Mouse (Mus musculus) neural tube, embryonic 10.5 days (tissue): ENCODE data around the gene Kcnab1.

ENCODE experiments used
- DNase-seq: peaks from one replicate; pipeline ENCODE4 v3.0.0-alpha.2; 2017; ENCODE audit warnings: low spot score; ENCODE audit errors: extremely low spot score

The Kcnab1 gene

DNA sequence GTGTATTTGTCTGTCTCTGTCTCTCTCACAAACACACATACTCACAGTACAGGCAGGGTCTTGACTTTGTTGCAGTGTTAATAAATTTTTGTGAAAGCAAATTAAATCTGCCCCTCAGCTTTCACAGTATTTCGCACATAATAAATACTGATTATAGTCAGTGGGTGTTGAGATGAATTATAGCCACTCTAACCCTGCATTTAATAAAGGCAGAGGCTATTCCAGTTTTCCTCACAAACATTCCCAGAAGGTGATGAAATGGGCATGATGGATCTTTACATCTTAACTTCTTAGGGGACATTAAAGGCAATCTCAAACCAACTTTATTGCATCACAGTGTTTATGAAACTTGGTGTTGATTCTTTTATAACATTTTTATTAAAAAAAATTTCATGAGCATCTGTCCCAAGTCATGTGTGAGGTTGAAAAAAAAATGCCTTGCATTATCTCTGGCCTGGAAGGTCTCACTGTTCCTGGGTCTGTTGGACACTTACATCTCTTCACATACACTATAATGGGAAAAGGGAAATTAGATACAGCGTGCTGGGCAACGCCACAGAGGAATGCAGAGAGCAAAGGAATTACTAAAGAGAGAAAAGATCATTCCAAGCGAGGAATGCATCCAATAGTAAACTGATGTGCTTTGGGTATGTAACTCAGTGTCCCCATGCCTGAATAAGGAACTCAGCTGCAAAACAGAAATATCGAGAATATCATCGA, 95.3 kb downstream of the Kcnab1 start:
- DNase-seq: no peak

DNA sequence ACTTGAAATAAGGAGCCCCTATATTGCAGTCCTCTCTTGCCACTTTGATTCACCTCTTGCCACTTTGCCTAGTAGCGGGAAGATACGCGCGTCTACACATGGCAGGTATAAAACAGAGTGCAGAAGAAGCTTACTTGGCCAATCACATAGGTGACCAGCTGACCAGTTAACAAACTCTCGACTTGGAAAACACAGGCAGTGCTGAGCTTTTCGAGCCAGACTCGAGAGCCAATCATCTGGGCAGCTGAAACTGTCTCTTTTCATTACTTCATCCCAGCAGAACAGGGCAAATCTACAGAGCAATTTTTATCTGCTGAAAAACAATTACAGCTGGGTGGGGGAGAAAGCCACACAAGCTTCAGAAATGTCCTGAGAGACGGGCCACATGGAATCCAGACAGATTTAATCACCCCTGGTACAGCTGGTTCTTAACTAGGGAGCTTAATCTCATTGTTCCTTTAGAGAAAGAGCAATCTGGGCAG, 96.4 kb downstream of the Kcnab1 start:
- no peak for DNase-seq

DNA sequence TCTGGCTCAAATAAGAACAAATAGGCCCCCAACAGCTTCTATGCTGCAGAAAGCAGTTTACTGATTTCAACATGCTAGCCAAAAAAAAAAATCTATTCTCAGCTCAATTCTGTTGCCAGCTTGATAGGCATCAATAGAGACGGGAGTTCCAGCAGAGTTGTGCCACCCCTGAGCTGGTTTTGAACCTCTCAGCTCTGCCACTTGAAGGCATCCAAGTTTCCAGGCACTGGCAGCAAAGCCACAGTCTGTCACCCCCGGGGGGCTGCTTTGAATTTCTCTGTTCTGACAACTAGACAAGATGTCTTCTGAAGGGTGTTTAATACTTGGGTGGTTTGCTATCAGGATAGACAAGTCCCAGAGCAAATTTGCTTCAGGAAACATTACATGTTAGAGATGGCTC, 104.5 kb downstream of the Kcnab1 start:
- DNase-seq: no peak

DNA sequence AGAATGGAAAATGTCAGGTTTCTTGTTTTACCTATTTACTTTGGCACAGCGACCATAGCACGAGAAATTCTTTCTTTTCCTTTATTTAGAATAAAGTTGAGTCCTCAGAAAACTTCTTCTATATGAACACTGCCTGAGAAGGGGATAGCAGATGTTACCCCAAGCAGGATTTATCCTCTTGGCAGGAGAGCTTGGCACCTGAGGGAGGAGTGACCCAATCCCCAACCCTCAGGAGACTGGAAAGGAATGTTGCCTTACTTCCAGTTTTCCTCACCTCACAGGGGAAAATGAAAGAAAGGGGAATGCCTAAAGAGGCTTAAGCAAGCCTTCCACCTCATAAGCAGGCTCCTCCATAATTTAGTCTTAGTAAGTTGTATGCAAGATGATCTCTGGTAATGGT, 105.5 kb downstream of the Kcnab1 start:
- no peak for DNase-seq

DNA sequence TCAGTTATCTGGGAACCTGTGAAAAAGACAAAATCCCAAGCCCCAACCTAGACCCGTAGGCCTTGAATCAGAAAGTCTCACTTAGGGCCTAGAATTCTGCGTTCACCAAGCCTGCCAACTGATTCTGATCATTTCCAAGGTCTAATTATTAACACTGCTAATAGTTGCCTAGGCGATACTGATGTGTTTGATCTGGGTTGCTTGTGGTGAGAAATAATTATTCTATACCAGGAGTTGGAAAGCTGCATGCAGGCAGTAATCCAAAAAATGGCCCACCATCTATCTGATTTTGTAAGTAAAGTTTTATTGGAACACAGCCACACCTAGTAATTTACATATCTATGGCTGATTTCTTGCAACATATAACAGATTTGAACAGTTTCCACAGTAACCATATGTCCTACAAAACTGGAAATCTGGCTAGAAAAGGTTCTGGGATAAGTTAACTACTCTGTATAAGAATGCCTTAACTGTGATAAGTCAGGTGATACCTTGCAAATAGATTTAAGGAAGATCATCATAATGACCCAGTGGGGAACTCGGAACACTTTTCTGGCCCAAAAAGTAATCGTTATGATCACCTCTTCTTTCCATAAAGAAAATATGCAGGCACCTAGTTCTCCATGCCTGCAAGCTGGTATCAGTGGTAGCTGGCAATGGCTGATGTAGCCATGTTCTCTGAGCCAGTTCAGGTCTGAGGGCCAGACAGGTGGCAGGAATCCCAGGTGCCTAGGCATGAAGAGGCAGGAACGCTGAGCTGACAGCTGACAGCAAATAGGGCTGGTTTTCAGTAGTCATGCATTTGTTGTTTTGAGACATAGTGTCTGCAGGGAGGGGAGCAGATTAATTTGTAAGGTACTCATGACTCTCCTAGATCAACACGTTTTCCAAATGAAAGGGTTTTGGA, 108.7 kb downstream of the Kcnab1 start:
- no peak for DNase-seq

DNA sequence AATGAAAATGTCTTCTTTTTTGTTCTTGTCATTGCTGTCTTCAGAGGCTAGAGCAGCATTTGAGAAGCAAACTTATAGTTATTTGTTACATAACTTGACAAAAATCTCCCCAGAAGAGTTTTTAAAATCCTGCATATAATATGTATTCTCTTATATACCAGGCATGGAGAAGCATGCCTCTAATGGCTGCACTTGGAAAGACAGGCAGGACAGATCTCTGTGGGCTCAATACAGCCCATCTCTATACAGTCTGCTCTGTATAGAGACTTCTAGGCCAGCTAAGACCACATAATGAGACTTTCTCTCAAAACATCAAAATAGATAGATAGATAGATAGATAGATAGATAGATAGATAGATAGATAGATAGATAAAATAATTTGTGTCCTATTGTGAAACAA, 111.1 kb downstream of the Kcnab1 start:
- DNase-seq: no peak

DNA sequence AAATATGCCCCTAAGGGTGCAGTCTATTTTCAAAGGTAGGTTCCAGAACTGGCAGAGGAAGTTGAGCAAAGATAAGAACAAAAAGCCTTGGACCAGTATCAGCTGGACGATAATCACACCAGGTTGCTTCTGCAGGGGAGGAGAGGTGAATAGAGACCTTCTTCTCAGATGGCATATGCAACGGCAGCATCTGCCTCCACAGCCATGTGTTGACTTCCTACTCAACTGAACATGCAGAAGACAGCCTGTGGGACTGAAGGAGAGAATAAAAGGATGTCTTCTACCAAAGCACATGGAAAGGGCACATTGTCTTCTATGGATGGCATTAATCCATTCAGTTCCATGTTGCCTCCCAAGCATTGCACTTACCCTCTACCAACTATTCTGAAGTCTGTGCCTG, 114.5 kb downstream of the Kcnab1 start:
- no peak for DNase-seq

DNA sequence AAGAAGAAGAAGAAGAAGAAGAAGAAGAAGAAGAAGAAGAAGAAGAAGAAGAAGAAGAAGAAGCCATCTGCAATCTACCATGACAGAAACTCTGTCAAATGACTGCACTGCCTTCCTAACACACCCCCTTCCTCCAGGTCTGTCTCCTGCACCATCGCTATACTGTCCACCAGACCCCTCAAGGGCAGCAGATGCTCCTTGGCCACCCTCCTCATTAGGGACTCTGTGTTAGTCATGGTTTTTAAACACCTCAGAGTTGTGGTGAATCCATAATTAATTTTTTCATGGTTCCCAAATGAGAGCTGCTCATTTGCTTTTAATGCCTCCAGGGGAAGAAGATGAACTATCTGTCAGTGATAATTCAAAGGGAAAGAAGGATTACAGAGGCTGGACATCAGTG, 121.8 kb downstream of the Kcnab1 start:
- DNase-seq: no peak

DNA sequence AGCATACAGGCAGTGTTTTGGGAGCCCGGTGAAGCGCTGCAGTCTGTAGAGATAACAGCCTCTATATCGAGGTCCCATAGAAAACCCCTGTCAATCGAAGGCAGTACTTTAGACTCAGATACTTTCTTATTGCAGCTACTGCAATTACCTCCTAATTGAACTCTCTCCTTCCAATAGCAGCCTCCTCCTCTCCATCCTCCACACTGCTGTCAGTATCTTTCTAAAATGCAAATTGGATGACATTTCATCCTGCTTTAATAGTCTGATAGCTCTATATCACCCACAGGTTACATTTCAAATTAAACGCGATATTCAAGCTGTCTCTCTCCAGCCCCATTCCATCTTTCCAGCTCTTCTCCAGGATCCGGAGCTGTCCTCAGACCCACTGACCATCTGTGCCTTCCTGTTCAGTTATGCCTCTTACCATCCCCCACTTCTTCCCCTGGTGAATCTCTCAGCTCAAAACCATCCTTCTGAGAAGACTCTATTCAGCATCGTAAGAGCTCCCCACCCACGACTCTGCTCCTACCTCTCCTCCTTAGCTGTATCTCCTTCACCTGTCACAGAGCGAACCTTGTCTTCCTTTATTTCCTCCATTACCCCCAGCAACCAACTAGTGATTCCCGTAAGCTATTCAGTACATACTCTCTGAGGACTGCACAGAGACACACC, 122.4 kb downstream of the Kcnab1 start:
- no peak for DNase-seq

DNA sequence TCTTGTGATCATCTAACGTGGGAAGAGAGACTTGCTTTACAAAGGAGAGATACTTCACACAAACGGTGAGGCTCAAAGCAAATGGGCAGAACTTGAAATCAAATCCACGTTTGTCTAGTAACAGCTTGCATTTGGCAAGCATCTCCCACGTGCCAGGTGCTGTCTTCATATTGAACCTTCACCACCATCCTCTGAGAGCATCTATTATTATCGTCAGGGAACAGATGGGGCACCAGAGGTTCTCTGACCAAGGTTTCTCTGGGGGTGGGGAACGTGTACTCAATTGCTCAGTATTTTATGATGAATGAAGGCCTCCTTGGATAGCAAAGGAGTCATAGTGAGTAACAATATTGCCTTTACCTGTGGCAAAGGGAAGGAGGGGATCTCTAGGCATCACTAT, 139.8 kb downstream of the Kcnab1 start:
- no peak for DNase-seq

DNA sequence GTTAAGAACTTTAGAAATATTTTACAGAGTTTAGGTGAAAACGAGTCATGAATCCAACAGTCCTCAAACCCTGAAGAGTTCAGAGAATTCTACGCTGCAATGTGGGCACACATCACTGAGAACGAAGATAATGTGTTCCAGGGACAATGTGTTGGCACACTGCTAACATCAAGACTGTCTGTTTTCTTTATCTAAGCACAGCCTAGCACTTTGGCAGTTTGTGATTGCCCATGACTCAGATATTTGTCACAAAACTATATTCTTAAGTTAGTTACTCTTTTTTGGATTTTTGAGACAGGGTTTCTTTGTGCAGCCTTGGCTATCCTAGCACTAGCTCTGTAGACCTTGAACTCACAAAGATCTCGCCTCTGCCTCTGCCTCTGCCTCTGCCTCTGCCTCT, 151.3 kb downstream of the Kcnab1 start:
- DNase-seq: no peak

DNA sequence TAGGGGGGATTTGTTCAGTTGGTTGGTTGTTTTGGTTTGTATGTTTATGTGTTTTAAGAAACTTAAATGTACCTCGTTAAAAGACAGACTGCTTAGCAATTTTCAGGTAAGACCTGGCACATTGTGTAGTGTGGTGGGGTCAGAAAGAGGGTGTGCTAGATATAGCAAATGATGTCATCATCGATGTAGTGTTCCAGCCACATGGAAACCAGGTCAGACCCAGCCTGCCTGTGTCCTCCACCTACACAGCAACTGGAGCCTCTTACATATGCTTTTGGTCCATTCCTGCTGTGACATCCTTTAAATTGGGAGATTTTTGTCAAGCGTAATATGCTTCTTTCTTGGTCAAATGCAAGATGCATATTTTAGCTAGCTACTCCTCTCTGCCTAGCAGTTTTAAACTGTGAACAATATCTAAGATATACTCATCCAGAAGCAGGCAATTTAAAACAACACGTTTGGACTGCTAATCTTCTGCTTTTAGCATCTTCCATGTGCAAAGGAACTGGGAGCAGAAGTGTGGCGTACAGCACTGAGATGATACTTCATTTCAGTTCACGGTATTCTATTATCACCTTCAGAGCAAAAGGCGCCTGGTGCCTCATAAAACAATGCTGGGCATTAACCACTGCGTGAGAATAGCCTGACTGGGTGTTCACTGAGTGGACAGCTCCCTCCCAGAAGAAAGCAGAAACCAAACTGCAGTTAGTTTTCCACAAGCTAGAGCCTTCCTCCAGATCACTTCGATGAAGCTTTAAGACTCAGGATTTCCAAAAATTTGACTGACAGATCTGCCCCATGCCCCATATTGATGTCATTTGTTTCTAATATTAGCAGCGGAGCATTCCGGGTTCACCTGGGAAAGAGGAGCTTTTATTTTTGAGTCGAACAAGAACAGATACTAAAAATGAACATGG, 153.6 kb downstream of the Kcnab1 start:
- DNase-seq: no peak

DNA sequence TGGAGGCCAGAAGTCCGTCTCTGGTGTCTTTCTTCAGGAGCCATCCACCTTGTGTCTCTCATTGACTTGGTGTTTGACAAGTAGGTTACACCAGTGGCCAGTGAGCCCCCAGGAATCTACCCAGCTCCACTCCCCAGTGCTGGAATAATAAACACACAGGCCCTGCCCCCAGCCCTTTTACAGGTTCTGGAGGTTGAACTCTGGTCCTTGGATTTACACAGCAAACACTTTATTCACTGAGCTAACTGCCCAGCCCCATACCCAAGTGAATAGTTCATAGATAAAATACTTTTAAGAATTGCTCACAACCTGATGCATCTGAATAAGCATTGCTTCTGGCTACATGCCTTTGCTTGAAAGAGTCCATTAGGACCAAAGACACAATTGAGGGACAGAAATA, 164.1 kb downstream of the Kcnab1 start:
- no peak for DNase-seq

DNA sequence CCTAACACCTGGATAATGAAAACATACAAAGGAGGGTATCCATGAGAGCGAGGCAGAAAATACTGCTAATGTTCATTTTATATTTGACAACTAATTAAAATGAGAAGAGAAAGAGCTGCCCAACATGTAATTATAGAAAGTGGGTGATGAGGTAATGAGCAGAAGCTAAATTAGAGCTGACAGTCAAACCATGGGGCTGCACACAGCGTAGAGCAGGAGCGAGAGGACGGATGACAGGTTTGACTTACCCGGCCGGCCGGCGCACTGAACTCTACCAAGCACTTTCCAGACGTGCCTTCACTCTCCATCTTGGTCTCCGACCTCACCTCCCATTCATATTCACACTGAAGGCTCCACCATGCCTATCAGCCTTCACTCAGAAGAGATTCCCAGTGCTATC, 168.6 kb downstream of the Kcnab1 start:
- no peak for DNase-seq

DNA sequence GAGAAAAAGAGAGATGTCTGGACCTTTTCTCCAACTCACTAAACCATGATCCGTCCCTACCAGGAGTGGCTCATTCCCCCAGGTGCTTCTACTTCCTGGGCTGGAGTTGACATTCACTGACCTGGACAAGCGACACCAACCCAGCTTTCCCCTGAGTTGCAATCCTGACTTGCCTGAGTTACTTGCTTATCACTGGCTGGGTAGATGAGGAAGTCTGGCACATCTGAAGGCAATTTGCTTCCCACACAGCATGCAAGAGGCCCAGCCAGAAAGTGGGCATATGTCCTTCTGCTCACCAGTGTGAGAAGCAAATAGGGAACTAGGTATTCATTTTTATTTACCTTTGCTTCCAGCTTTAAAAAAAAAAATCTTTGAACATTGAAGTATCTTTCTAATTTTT, 174.2 kb downstream of the Kcnab1 start:
- DNase-seq: no peak

DNA sequence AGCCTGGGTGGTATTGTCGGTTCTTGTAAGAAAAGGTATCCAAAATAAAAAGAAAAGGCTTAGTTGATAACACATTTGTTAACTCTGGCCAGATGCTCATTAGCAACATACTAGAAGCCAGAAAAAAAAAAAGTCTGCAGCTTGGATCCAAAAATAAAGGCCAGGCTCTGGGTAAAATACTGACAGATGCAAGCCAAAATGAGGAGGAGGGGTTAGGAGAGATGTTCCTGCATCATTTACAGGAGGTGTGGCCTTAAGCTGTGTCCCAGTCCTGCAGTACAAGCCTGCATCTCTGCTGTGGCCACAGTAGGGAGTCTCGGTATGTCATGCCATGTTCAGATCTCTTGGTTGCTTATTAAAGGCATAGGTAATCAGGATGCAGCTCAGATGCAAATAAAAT, 179.8 kb downstream of the Kcnab1 start:
- no peak for DNase-seq

DNA sequence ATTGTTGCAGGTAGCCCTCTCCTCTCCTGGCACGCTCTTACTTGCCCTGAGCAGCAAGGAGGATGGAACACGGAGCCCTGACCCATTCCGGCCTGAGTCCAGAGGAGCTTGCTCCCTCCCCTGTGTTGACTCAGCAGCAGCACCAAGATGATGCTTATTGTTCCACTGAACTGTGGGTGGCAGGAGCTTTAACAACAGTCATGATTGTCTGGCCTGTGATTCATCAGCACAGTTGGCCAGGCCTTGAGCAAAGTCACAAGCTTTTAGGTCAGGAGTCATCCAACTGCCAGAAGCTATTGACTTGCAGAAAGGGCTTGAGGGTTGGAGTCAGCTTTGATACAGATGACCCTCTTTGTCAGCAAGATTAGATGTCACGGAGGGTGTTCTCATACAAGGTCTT, 187.8 kb downstream of the Kcnab1 start:
- DNase-seq: no peak

DNA sequence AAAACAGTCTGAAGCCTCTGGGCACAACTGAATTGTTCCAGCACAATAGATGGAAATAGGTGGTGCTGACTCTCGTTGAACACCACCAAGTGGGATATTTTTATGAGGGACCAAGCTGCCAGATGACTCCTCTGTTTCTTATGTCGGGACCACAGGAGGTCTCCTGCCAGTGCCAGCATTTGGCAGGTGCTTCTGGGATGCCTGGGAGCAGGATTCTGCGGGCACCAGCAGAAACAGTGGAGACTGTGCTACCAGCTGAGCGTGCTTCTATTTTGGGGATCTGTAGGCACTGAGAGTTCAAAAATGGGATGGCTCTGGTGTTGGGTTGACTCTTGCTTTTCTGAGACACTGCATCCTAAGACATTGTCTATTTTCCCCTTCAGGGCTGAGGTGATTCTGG, 190.0 kb downstream of the Kcnab1 start:
- DNase-seq: no peak

DNA sequence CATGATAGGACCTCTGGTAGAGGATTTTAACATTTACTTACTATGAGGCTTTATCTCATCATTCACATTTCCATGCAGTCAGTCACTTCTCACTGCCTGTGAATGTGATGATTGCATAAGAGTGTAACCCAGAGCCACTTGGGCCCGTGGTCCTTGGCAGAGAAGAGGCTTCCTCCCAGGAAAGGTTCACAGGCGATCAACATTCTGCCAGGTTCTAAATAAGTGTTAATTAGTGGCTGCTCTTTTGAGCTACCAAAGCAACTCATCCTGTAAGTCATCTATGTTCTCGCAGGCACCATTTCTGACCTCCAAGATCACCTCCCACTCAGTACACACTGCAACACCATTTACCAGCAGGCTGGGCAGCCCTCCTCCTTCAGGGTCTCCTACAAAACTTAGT, 192.3 kb downstream of the Kcnab1 start:
- no peak for DNase-seq

DNA sequence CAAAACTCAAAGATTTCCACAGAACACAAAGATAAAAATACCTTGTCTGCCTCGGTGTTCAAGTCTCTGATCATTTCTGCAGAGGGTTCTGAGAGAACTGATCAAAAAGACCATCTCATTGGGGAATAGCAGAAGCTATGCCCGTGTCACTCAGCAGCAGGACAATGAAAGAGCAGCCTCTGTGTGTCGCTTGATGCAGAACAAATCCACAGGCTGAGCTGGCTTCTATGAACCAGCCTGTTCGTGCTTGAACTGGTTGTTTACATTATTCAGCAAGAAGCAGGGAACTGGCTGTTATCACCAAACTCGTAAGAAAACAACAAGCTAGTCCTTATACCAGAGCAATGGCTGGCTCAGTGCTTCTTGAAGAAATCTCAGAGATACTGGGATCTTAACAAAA, 193.4 kb downstream of the Kcnab1 start:
- no peak for DNase-seq

DNA sequence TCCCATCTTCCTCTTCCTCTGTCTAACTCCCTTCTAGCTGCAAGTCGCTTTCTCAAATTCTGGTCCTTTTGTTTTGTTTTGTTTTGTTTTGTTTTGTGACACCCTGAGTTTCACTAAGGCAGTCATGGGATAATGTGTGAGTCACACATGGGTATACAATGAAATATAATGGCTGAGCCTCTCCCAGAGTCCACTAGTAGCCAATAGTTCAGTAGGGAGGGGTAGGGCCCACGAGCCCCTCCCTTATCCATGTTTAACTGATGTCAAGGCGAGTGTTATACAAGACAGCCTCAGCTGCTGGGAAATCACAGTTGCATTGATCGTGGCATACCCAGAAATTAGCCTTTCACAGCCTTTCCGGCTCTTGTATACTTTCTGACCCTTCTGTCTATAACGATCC, 206.7 kb downstream of the Kcnab1 start:
- no peak for DNase-seq
